Mouse (Mus musculus) forebrain, embryonic 12.5 days (tissue): Measurements from ENCODE around the gene Col4a4. TPM values are rescaled to one million over a fixed set of nuclear protein-coding genes. Genes with fewer than 3 reads are reported as not detected.

ENCODE experiments used
- ATAC-seq: fragments of 200-750 bp; cut with Nextera tagmentation; 2 replicates; pipeline ENCODE4 v1.8.0; 2017; ENCODE audit warnings: moderate TSS enrichment; ENCODE audit not compliant: low FRiP score
- H3K27ac ChIP-seq: fragments of 300-500 bp; sonication (generic); 2 replicates; pipeline ENCODE4 v1.5.1; 2016; ENCODE audit warnings: mild to moderate bottlenecking
- H3K27me3 ChIP-seq: fragments of 300-500 bp; sonication (generic); 2 replicates; pipeline ENCODE4 v1.6.1; 2016; ENCODE audit warnings: mild to moderate bottlenecking
- H3K36me3 ChIP-seq: fragments of 300-500 bp; sonication (generic); replicated peaks from 2 replicates; pipeline ENCODE4 v1.6.1; 2016; ENCODE audit warnings: mild to moderate bottlenecking
- H3K4me1 ChIP-seq: fragments of 300-500 bp; sonication (generic); 2 replicates; pipeline ENCODE4 v1.6.1; 2016
- H3K4me2 ChIP-seq: fragments of 300-500 bp; sonication (generic); 2 replicates; pipeline ENCODE4 v1.6.1; 2016; ENCODE audit warnings: mild to moderate bottlenecking, moderate library complexity
- H3K4me3 ChIP-seq: fragments of 300-500 bp; sonication (generic); replicated peaks from 2 replicates; pipeline ENCODE4 v1.5.1; 2016; ENCODE audit warnings: mild to moderate bottlenecking
- H3K9ac ChIP-seq: fragments of 300-500 bp; sonication (generic); 2 replicates; pipeline ENCODE4 v1.6.1; 2016; ENCODE audit warnings: mild to moderate bottlenecking
- H3K9me3 ChIP-seq: fragments of 300-500 bp; sonication (generic); 2 replicates; pipeline ENCODE4 v1.6.1; 2016
- WGBS: fragments of 180-500 bp; shearing (Covaris S2); methylation state at CpG from one replicate; pipeline ENCODE4 v1.1.7; 2016; 5-methylcytosine and 5-hydroxymethylcytosine counted together
- polyA plus RNA-seq: library from polyadenylated mRNA; unstranded; fragments of >200 nt; fragmentation: Nextera tagmentation; extraction: Ambion mirVana; gene quantifications from 2 replicates; pipeline ENCODE4 v1.2.1, GENCODE M21; 2016

The Col4a4 gene
- polyA plus RNA-seq, 1 experiment from 2014 or later = 0.17 TPM

- H3K4me1 ChIP-seq = no peaks in the 10 kb centered on the region
- WGBS = 90% methylated on average over 3 of the region's 3 CpGs
Measured at GRCm38 (mm10) chr1:82575681-82576080, 11.0 kb downstream of the Col4a4 start.

GRCm38 (mm10) chr1:82571758-82572157, 14.9 kb downstream of the Col4a4 start:
- no peaks in the 10 kb centered on the region for H3K27me3 ChIP-seq
- 73% methylated on average over 1 of the region's 1 CpGs for WGBS
- no peak for ATAC-seq
- no peaks in the 10 kb centered on the region for H3K36me3 ChIP-seq
- no peak overlapping the region for H3K4me3 ChIP-seq
- H3K4me2 ChIP-seq = no peak overlapping the region
- no peak overlapping the region for H3K9ac ChIP-seq
- H3K27ac ChIP-seq = no peak overlapping the region
- no peaks in the 10 kb centered on the region for H3K4me1 ChIP-seq
- H3K9me3 ChIP-seq = no peaks in the 10 kb centered on the region

More at GRCm38 (mm10) chr1:82575681-82576080, 11.0 kb downstream of the Col4a4 start:
- H3K4me2 ChIP-seq = no peak overlapping the region
- no peaks in the 10 kb centered on the region for H3K36me3 ChIP-seq
- no peak overlapping the region for H3K9ac ChIP-seq
- ATAC-seq = no peak
- no peak overlapping the region for H3K27ac ChIP-seq
- no peak overlapping the region for H3K4me3 ChIP-seq
- no peaks in the 10 kb centered on the region for H3K27me3 ChIP-seq
- H3K9me3 ChIP-seq = no peaks in the 10 kb centered on the region

- no peaks in the 10 kb centered on the region for H3K27me3 ChIP-seq
- 83% methylated on average over 4 of the region's 4 CpGs for WGBS
- H3K27ac ChIP-seq = no peak overlapping the region
- no peaks in the 10 kb centered on the region for H3K4me1 ChIP-seq
- H3K4me3 ChIP-seq = no peak overlapping the region
- H3K9me3 ChIP-seq = no peaks in the 10 kb centered on the region
- H3K36me3 ChIP-seq = no peaks in the 10 kb centered on the region
- no peak for ATAC-seq
- H3K4me2 ChIP-seq = no peak overlapping the region
- H3K9ac ChIP-seq = no peak overlapping the region
Measured at GRCm38 (mm10) chr1:82569405-82569804, 17.2 kb downstream of the Col4a4 start.

- WGBS = 87% methylated on average over 4 of the region's 4 CpGs
- no peak for ATAC-seq
- H3K27ac ChIP-seq = no peak overlapping the region
- no peak overlapping the region for H3K9ac ChIP-seq
- H3K36me3 ChIP-seq = no peaks in the 10 kb centered on the region
- no peaks in the 10 kb centered on the region for H3K4me1 ChIP-seq
- H3K9me3 ChIP-seq = no peaks in the 10 kb centered on the region
- no peaks in the 10 kb centered on the region for H3K27me3 ChIP-seq
- H3K4me3 ChIP-seq = no peak overlapping the region
- H3K4me2 ChIP-seq = no peak overlapping the region
Measured at GRCm38 (mm10) chr1:82560223-82560622, 26.4 kb downstream of the Col4a4 start.

- no peak overlapping the region for H3K4me3 ChIP-seq
- no peak; the same call in 1 of the 2 replicates for ATAC-seq
- WGBS = 82% methylated on average over 5 of the region's 5 CpGs
Measured at GRCm38 (mm10) chr1:82554889-82555288, 31.8 kb downstream of the Col4a4 start.

GRCm38 (mm10) chr1:82554443-82554850, 32.2 kb downstream of the Col4a4 start:
- Histone ChIP-seq H3K4me2 (no peak overlapping the region), H3K9ac (no peak overlapping the region), H3K4me3 (no peak overlapping the region), H3K36me3 (no peaks in the 10 kb centered on the region), H3K4me1 (no peaks in the 10 kb centered on the region), H3K27me3 (no peaks in the 10 kb centered on the region), H3K27ac (no peak overlapping the region), H3K9me3 (no peaks in the 10 kb centered on the region)
- ATAC-seq = peak; percentile 86
- WGBS = 49% methylated on average over 6 of the region's 6 CpGs

More at GRCm38 (mm10) chr1:82554889-82555288, 31.8 kb downstream of the Col4a4 start:
- no peaks in the 10 kb centered on the region for H3K4me1 ChIP-seq
- H3K36me3 ChIP-seq = no peaks in the 10 kb centered on the region
- no peaks in the 10 kb centered on the region for H3K27me3 ChIP-seq
- no peak overlapping the region for H3K4me2 ChIP-seq
- no peak overlapping the region for H3K9ac ChIP-seq
- no peak overlapping the region for H3K27ac ChIP-seq
- H3K9me3 ChIP-seq = no peaks in the 10 kb centered on the region

- ATAC-seq = peak; percentile 30; the same call in 1 of the 2 replicates
- H3K9me3 ChIP-seq = no peaks in the 10 kb centered on the region
- no peak overlapping the region for H3K4me3 ChIP-seq
- peaks cover 7% of the 10 kb centered on the region; the same call in 1 of the 2 replicates for H3K4me1 ChIP-seq
- H3K27ac ChIP-seq = no peak overlapping the region; the same call in 1 of the 2 replicates
- WGBS = 46% methylated on average over 8 of the region's 8 CpGs
- H3K36me3 ChIP-seq = no peaks in the 10 kb centered on the region
- no peak overlapping the region for H3K9ac ChIP-seq
- no peaks in the 10 kb centered on the region for H3K27me3 ChIP-seq
- H3K4me2 ChIP-seq = no peak overlapping the region
Measured at GRCm38 (mm10) chr1:82545199-82545960, 41.3 kb downstream of the Col4a4 start.

- Histone ChIP-seq H3K27me3 (no peaks in the 10 kb centered on the region), H3K27ac (peak overlapping the region; percentile 19; the same call in 1 of the 2 replicates), H3K4me3 (no peak overlapping the region), H3K9ac (no peak overlapping the region), H3K4me1 (peaks cover 7% of the 10 kb centered on the region; the same call in 1 of the 2 replicates), H3K9me3 (no peaks in the 10 kb centered on the region), H3K36me3 (no peaks in the 10 kb centered on the region), H3K4me2 (no peak overlapping the region)
- ATAC-seq = peak; percentile 81; the same call in 1 of the 2 replicates
- WGBS = 51% methylated on average over 6 of the region's 6 CpGs
Measured at GRCm38 (mm10) chr1:82544419-82545185, 42.0 kb downstream of the Col4a4 start.

- H3K9me3 ChIP-seq = no peaks in the 10 kb centered on the region
- ATAC-seq = peak; percentile 31; the same call in 1 of the 2 replicates
- no peaks in the 10 kb centered on the region for H3K27me3 ChIP-seq
- WGBS = 82% methylated on average over 2 of the region's 2 CpGs
- peaks cover 7% of the 10 kb centered on the region; the same call in 1 of the 2 replicates for H3K4me1 ChIP-seq
- H3K27ac ChIP-seq = no peak overlapping the region
- no peaks in the 10 kb centered on the region for H3K36me3 ChIP-seq
- H3K9ac ChIP-seq = no peak overlapping the region
- H3K4me2 ChIP-seq = no peak overlapping the region
- no peak overlapping the region for H3K4me3 ChIP-seq
Measured at GRCm38 (mm10) chr1:82543934-82544333, 42.7 kb downstream of the Col4a4 start.

GRCm38 (mm10) chr1:82540056-82540455, 46.6 kb downstream of the Col4a4 start:
- Histone ChIP-seq H3K4me1 (peaks cover 11% of the 10 kb centered on the region; the same call in 1 of the 2 replicates), H3K9me3 (no peaks in the 10 kb centered on the region), H3K4me3 (no peak overlapping the region), H3K36me3 (no peaks in the 10 kb centered on the region), H3K27me3 (no peaks in the 10 kb centered on the region), H3K4me2 (no peak overlapping the region), H3K9ac (no peak overlapping the region), H3K27ac (no peak overlapping the region)
- no peak for ATAC-seq
- WGBS = 90% methylated on average over 5 of the region's 5 CpGs

GRCm38 (mm10) chr1:82537848-82538247, 48.8 kb downstream of the Col4a4 start:
- WGBS = 78% methylated on average over 3 of the region's 3 CpGs
- Histone ChIP-seq H3K4me2 (no peak overlapping the region), H3K4me1 (peaks cover 8% of the 10 kb centered on the region; the same call in 1 of the 2 replicates), H3K27me3 (no peaks in the 10 kb centered on the region), H3K9ac (no peak overlapping the region), H3K4me3 (no peak overlapping the region), H3K9me3 (no peaks in the 10 kb centered on the region), H3K27ac (no peak overlapping the region), H3K36me3 (no peaks in the 10 kb centered on the region)
- no peak for ATAC-seq

- H3K36me3 ChIP-seq = no peaks in the 10 kb centered on the region
- no peak overlapping the region for H3K27ac ChIP-seq
- H3K9me3 ChIP-seq = no peaks in the 10 kb centered on the region
- H3K9ac ChIP-seq = no peak overlapping the region
- H3K4me3 ChIP-seq = no peak overlapping the region
- H3K27me3 ChIP-seq = no peaks in the 10 kb centered on the region
- ATAC-seq = no peak
- 68% methylated on average over 6 of the region's 6 CpGs for WGBS
- H3K4me1 ChIP-seq = peaks cover 8% of the 10 kb centered on the region; the same call in 1 of the 2 replicates
- H3K4me2 ChIP-seq = no peak overlapping the region
Measured at GRCm38 (mm10) chr1:82536515-82537174, 50.0 kb downstream of the Col4a4 start.
